Mouse (Mus musculus): ENCODE results near the gene Sec14l1. TPM values are rescaled to one million over a fixed set of nuclear protein-coding genes. Genes with fewer than 3 reads are reported as not detected.

Gene Sec14l1
- polyA plus RNA-seq, 1 experiment: 49.1 TPM

DNA sequence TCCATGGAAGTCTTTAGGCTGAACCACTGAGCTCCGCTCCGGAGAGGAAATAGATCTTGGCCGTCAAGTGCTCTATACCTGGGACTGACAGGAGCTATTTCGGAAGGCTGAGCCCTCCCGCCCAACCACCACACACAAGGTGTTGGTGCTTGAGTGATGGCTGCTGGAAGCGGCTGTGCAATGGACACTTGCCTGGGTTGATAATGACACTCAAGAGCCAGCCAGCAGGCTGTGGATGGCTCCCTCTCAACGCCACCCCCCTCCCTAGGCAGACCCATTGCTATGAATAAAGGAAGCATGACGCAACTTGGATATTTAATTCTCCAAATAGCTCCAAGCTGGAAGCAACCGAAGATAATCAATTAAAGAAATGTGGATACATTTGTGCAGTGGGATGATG is 20.3 kb upstream of the Sec14l1 start:
- Histone ChIP-seq H3K4me3 (ENCODE audit: insufficient read depth, low read depth, low read length) (no peak overlapping the region), H3K4me1 (ENCODE audit: control insufficient read depth, insufficient read depth, low read length) (peaks cover 10% of the 10 kb centered on the region; the same call in 1 of the 2 replicates), H3K27me3 (replicated peaks; ENCODE audit: control insufficient read depth, insufficient read depth, low read length) (no peaks in the 10 kb centered on the region), H3K36me3 (ENCODE audit: control insufficient read depth, insufficient read depth, low read length) (no peaks in the 10 kb centered on the region), H3K27ac (ENCODE audit: insufficient read depth, low read depth, low read length) (peak overlapping the region; percentile 61)
- WGBS: 85% methylated on average over 9 of the region's 9 CpGs
- no peak for DNase-seq
- TF ChIP-seq POLR2A (IDR thresholded peaks at IDR 0.05; ENCODE audit: low read depth, low read length): no peak
- no peak for TF ChIP-seq CTCF (conservative IDR thresholded peaks at IDR 0.05; ENCODE audit: insufficient read depth, insufficient read length, low read depth, low read length)

DNA sequence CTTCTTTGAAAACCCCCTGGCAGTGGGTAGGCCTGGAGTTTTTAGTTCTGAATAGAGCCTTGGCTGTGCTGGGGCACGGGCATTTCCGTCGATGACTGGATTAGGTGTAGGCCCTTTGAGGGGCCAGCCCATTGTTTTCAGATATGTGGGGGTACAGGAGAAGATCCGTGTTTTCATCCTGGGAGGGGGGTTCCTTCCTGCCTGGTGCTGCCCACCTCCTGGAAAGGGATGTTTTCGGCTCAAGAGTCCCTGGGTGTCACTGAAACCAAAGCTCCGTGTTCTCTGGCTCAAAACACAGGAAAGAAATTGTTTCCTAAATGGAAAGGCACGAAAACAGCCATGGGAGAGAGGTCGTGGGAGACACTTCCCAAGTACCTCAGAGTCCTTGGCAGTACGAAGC is 17.9 kb upstream of the Sec14l1 start:
- Histone ChIP-seq H3K36me3 (ENCODE audit: control insufficient read depth, insufficient read depth, low read length) (no peaks in the 10 kb centered on the region), H3K4me1 (ENCODE audit: control insufficient read depth, insufficient read depth, low read length) (peaks cover 8% of the 10 kb centered on the region; the same call in 1 of the 2 replicates), H3K4me3 (ENCODE audit: insufficient read depth, low read depth, low read length) (no peak overlapping the region), H3K27me3 (replicated peaks; ENCODE audit: control insufficient read depth, insufficient read depth, low read length) (no peaks in the 10 kb centered on the region), H3K27ac (ENCODE audit: insufficient read depth, low read depth, low read length) (peak overlapping the region; percentile 21)
- DNase-seq: peak; percentile 72
- TF ChIP-seq POLR2A (IDR thresholded peaks at IDR 0.05; ENCODE audit: low read depth, low read length): no peak
- no peak for TF ChIP-seq CTCF (conservative IDR thresholded peaks at IDR 0.05; ENCODE audit: insufficient read depth, insufficient read length, low read depth, low read length)
- 64% methylated on average over 9 of the region's 9 CpGs for WGBS

DNA sequence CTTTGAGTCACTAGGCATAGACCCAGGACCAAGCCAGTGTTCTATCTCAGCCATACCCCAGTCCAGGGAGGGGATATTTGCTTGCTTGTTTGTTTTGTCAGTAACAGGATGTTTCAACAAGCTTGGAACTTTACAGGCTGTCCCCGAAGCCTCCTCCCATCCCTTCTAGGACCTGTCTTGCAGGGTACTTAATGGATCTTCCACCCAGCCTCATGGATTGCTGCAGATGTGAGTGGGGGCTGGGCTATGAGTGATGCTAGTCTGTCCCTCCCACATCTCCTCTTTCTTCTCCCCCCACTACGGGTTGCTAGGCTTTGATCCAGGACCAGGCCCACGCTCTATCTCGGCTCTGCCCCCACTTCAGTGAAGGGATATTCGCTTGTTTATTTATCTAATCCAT is 16.8 kb upstream of the Sec14l1 start:
- Histone ChIP-seq H3K27ac (ENCODE audit: insufficient read depth, low read depth, low read length) (peak overlapping the region; percentile 88), H3K4me1 (ENCODE audit: control insufficient read depth, insufficient read depth, low read length) (peaks cover 11% of the 10 kb centered on the region), H3K4me3 (ENCODE audit: insufficient read depth, low read depth, low read length) (no peak overlapping the region), H3K27me3 (replicated peaks; ENCODE audit: control insufficient read depth, insufficient read depth, low read length) (no peaks in the 10 kb centered on the region), H3K36me3 (ENCODE audit: control insufficient read depth, insufficient read depth, low read length) (no peaks in the 10 kb centered on the region)
- TF ChIP-seq CTCF (conservative IDR thresholded peaks at IDR 0.05; ENCODE audit: insufficient read depth, insufficient read length, low read depth, low read length) (no peak), POLR2A (IDR thresholded peaks at IDR 0.05; ENCODE audit: low read depth, low read length) (no peak)
- WGBS: 57% methylated on average over 5 of the region's 5 CpGs
- DNase-seq: peak; percentile 60

DNA sequence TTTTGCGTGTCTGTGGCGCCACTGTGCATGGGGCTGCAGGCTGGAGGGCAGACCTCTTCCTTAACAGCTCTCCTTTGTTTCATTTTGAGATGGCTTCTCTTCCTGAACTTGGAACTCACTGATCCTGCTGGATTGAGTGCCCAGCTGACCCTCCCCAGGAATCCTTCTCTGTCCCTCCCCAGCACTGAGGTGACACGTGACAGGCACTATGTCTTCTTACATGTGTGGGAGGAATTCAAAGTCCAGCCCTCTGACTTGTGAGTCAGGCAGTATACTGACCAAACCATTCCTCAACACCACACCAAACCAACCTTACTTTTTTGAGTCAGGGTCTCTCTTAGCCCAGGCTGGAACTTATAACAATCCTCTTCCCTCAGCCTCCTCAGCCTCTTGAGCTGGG is 16.2 kb upstream of the Sec14l1 start:
- 73% methylated on average over 3 of the region's 3 CpGs for WGBS
- Histone ChIP-seq H3K27me3 (replicated peaks; ENCODE audit: control insufficient read depth, insufficient read depth, low read length) (no peaks in the 10 kb centered on the region), H3K27ac (ENCODE audit: insufficient read depth, low read depth, low read length) (peak overlapping the region; percentile 62), H3K36me3 (ENCODE audit: control insufficient read depth, insufficient read depth, low read length) (no peaks in the 10 kb centered on the region), H3K4me3 (ENCODE audit: insufficient read depth, low read depth, low read length) (no peak overlapping the region), H3K4me1 (ENCODE audit: control insufficient read depth, insufficient read depth, low read length) (peaks cover 8% of the 10 kb centered on the region)
- TF ChIP-seq POLR2A (IDR thresholded peaks at IDR 0.05; ENCODE audit: low read depth, low read length): no peak
- no peak for TF ChIP-seq CTCF (conservative IDR thresholded peaks at IDR 0.05; ENCODE audit: insufficient read depth, insufficient read length, low read depth, low read length)
- no peak for DNase-seq

DNA sequence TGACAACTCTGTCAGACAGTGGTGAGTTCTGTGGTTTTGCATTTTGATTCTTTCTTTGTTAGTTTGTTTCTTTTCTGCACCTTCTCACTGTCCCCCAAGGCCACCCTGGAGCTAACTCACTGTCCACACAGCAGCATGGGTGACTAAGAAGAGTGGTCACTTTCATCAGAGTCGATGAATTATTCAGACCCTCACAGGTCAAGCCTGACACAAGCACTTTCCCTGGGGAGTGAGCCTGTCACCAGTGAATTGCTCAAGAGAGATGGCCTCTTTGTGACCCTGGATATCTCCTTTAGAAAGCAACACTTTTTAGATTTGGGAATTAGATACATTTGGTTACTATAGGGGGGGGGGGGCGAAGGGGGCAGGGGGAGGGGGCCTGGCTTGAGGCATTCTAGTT is 15.6 kb upstream of the Sec14l1 start:
- Histone ChIP-seq H3K4me1 (ENCODE audit: control insufficient read depth, insufficient read depth, low read length) (peaks cover 12% of the 10 kb centered on the region), H3K36me3 (ENCODE audit: control insufficient read depth, insufficient read depth, low read length) (no peaks in the 10 kb centered on the region), H3K4me3 (ENCODE audit: insufficient read depth, low read depth, low read length) (no peak overlapping the region), H3K27me3 (replicated peaks; ENCODE audit: control insufficient read depth, insufficient read depth, low read length) (no peaks in the 10 kb centered on the region), H3K27ac (ENCODE audit: insufficient read depth, low read depth, low read length) (0 out of 2 replicates have a peak overlapping the region, but pooled peaks have one; percentile 62)
- 55% methylated on average over 2 of the region's 2 CpGs for WGBS
- DNase-seq: no peak
- TF ChIP-seq POLR2A (IDR thresholded peaks at IDR 0.05; ENCODE audit: low read depth, low read length): no peak
- TF ChIP-seq CTCF (conservative IDR thresholded peaks at IDR 0.05; ENCODE audit: insufficient read depth, insufficient read length, low read depth, low read length): no peak

DNA sequence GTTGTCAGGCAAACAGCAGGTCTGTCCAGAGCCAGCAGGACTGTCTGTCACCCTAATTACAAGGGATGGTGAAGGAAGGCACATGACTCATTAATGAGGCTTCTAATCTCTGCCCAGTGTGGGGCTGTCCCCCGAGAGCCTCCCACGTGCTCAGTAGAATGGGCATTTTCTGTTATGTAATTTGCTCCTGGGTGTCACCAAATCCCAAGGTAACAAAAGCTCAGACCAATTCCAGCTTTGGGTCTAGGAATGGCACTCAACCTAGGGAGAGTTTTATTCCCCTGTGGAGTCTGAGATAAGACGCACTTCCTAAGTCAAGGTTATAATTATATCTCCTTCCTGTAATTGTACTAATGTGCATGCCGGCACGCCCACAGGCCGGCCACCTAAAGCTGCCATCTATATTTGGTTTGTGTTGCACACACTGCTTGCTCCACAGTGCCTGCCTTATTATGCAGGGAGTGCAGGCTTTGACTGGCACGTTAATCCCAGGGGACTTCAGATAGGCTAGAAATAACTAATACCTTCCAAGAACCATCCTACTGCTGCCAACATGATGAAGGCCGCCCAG is 13.5 kb upstream of the Sec14l1 start:
- TF ChIP-seq CTCF (conservative IDR thresholded peaks at IDR 0.05; ENCODE audit: insufficient read depth, insufficient read length, low read depth, low read length): no peak
- no peak for TF ChIP-seq POLR2A (IDR thresholded peaks at IDR 0.05; ENCODE audit: low read depth, low read length)
- Histone ChIP-seq H3K4me1 (ENCODE audit: control insufficient read depth, insufficient read depth, low read length) (peaks cover 12% of the 10 kb centered on the region), H3K27ac (ENCODE audit: insufficient read depth, low read depth, low read length) (peak overlapping the region; percentile 92), H3K36me3 (ENCODE audit: control insufficient read depth, insufficient read depth, low read length) (no peaks in the 10 kb centered on the region), H3K4me3 (ENCODE audit: insufficient read depth, low read depth, low read length) (no peak overlapping the region), H3K27me3 (replicated peaks; ENCODE audit: control insufficient read depth, insufficient read depth, low read length) (no peaks in the 10 kb centered on the region)
- peak; percentile 80 for DNase-seq
- 64% methylated on average over 8 of the region's 8 CpGs for WGBS

DNA sequence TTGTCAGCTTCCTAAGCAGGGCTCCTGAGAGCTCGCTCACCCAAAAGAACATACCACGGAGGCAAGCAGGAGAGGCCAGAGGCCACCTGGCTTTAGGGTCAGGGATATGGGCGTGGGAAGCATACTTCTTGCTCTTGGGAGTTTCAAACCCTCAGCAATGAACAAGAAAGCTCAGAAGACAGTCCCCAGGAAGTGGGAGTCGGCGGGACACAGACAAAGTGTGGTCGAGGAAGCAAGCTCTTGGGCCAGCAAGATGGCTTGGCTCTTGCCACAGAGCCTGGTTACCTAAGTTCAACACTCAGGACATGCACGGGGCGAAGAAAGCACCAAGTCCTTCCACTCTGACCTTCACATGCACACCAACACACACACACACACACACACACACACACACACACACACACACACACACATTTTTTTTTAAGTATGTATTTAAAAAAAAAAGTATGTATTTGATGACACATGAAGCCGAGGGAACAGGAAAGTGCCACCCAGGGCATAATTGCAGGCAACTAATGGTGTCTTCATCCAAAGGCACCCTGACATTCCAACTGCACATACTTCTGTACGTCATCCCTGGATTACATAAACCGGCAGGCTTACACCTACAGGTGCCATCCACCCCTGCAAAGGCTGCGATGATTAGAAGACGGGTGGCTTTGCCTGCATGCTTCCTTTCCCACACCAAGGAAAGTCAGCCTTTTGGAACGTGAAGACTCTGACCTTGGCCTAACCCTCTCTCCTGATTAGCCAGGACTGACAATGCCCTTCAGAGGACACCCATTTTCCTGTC is 12.8 kb upstream of the Sec14l1 start:
- Histone ChIP-seq H3K27ac (ENCODE audit: insufficient read depth, low read depth, low read length) (peak overlapping the region; percentile 92), H3K4me1 (ENCODE audit: control insufficient read depth, insufficient read depth, low read length) (peaks cover 12% of the 10 kb centered on the region), H3K36me3 (ENCODE audit: control insufficient read depth, insufficient read depth, low read length) (no peaks in the 10 kb centered on the region), H3K4me3 (ENCODE audit: insufficient read depth, low read depth, low read length) (no peak overlapping the region), H3K27me3 (replicated peaks; ENCODE audit: control insufficient read depth, insufficient read depth, low read length) (no peaks in the 10 kb centered on the region)
- TF ChIP-seq POLR2A (IDR thresholded peaks at IDR 0.05; ENCODE audit: low read depth, low read length): no peak
- 66% methylated on average over 14 of the region's 14 CpGs for WGBS
- DNase-seq: no peak

All from kidney, adult 2 months (tissue).